30 mouse cellular contexts compared by ENCODE assay signal in genomic region chr7:101478099-101478498, GRCm38 (mm10). TPM values are rescaled to one million over a fixed set of nuclear protein-coding genes. Genes with fewer than 3 reads are reported as not detected.
A peak's percentile ranks its signal among the peaks of the same experiment; 100 is the strongest.
DNase-seq lines count a peak whose midpoint lies in the region; ATAC-seq and TF ChIP-seq lines count a peak whose summit lies in the region.
"Had no signal": no experiment of that assay in that cellular context is flagged by ENCODE, and none has a peak within 500 bp of the region (broad histone marks: within the 10 kb centered on the region; RNA-seq: fewer than 3 reads in every experiment).

No protein-coding gene starts in this region.

- TF ChIP-seq POLR2A in cerebellum, adult 2 months (IDR thresholded peaks at IDR 0.05; ENCODE audit: borderline replicate concordance, insufficient read depth, low read length) = no peak

- DNase-seq in neural tube, embryonic 10.5 days (ENCODE audit: extremely low spot score, low spot score) = no peak
- DNase-seq in T-cell, adult 2 months (ENCODE audit: low spot score) = peak; percentile 48
- no peak for DNase-seq in gastrocnemius, postnatal 4 days (ENCODE audit: low spot score in 2 of 2)
- no peak for DNase-seq in cerebellum, adult 2 months
- DNase-seq: adrenal gland, adult 8-10 months; B cell, adult 2 months; cerebellum, adult 9-10 months; cerebellum, postnatal 36 days; heart, postnatal 4 days; kidney, adult 9 months; kidney, postnatal 14 days; layer of hippocampus, adult 9-11 months; liver; lung, adult 2 months; lung, postnatal 10 days; midbrain, embryonic 14.5 days; retina, postnatal 1 day; right cerebral cortex, postnatal 14 days had no signal

- H3K9me3 ChIP-seq in neural tube, embryonic 14.5 days (ENCODE audit: control insufficient read depth, low read length) = no peaks in the 10 kb centered on the region
- H3K9me3 ChIP-seq in intestine, postnatal 0 days (ENCODE audit: control insufficient read depth) = no peaks in the 10 kb centered on the region
- H3K9me3 ChIP-seq: forebrain, embryonic 15.5 days; heart, embryonic 10.5 days; hindbrain, embryonic 15.5 days; intestine, embryonic 15.5 days; neural tube, embryonic 13.5 days; stomach, embryonic 15.5 days had no signal

- no peak overlapping the region for H3K4me2 ChIP-seq in neural tube, embryonic 14.5 days (ENCODE audit: low read depth, low read length)
- H3K4me2 ChIP-seq in intestine, postnatal 0 days (replicated peaks; ENCODE audit: low read depth) = no peak overlapping the region
- H3K4me2 ChIP-seq: forebrain, embryonic 15.5 days; hindbrain, embryonic 15.5 days; intestine, embryonic 15.5 days; neural tube, embryonic 13.5 days; stomach, embryonic 15.5 days had no signal

- H3K36me3 ChIP-seq in neural tube, embryonic 14.5 days (ENCODE audit: control insufficient read depth, insufficient read depth, low read length) = no peaks in the 10 kb centered on the region
- H3K36me3 ChIP-seq in intestine, postnatal 0 days (ENCODE audit: control insufficient read depth, insufficient read depth) = no peaks in the 10 kb centered on the region
- H3K36me3 ChIP-seq: forebrain, embryonic 15.5 days; heart, embryonic 10.5 days; hindbrain, embryonic 15.5 days; intestine, embryonic 15.5 days; neural tube, embryonic 13.5 days; stomach, embryonic 15.5 days had no signal

- 0 out of 2 replicates have a peak, but pooled peaks cover 5% of the 10 kb centered on the region for H3K4me1 ChIP-seq in neural tube, embryonic 14.5 days (ENCODE audit: control insufficient read depth, insufficient read depth, low read length)
- H3K4me1 ChIP-seq in intestine, postnatal 0 days (replicated peaks; ENCODE audit: control insufficient read depth, insufficient read depth, low read length) = no peaks in the 10 kb centered on the region
- peaks cover 24% of the 10 kb centered on the region for H3K4me1 ChIP-seq in cerebellum, adult 2 months (ENCODE audit: control insufficient read depth, insufficient read depth, low read length)
- H3K4me1 ChIP-seq: stomach, embryonic 15.5 days had no signal

- no peak overlapping the region for H3K27ac ChIP-seq in neural tube, embryonic 14.5 days (ENCODE audit: low read depth, low read length)
- no peak overlapping the region for H3K27ac ChIP-seq in intestine, postnatal 0 days (ENCODE audit: low read depth, low read length)
- no peak overlapping the region for H3K27ac ChIP-seq in cerebellum, adult 2 months (ENCODE audit: insufficient read depth, low read length)
- H3K27ac ChIP-seq: forebrain, embryonic 15.5 days; heart, embryonic 10.5 days; hindbrain, embryonic 15.5 days; intestine, embryonic 15.5 days; liver, embryonic 14.5 days; macrophage; neural tube, embryonic 13.5 days; stomach, embryonic 15.5 days had no signal

- H3K9ac ChIP-seq in neural tube, embryonic 14.5 days (replicated peaks; ENCODE audit: low read depth, low read length) = no peak overlapping the region
- H3K9ac ChIP-seq in intestine, postnatal 0 days (ENCODE audit: low read depth, low read length) = no peak overlapping the region
- H3K9ac ChIP-seq: forebrain, embryonic 15.5 days; hindbrain, embryonic 15.5 days; intestine, embryonic 15.5 days; liver, embryonic 14.5 days; neural tube, embryonic 13.5 days; stomach, embryonic 15.5 days had no signal

- ATAC-seq in neural tube, embryonic 14.5 days (ENCODE audit: low read depth) = peak; percentile 18; the same call in 1 of the 2 replicates
- ATAC-seq in inflammation-experienced regulatory T-cells, adult 6 months = peak; percentile 78
- ATAC-seq in intestine, postnatal 0 days = no peak
- ATAC-seq: forebrain, embryonic 15.5 days; intestine, embryonic 15.5 days; Patski had no signal

- 52% methylated on average over 5 of the region's 5 CpGs for WGBS in neural tube, embryonic 14.5 days
- WGBS in intestine, postnatal 0 days = 66% methylated on average over 5 of the region's 5 CpGs
- 91% methylated on average over 5 of the region's 5 CpGs for WGBS in cerebellum, adult 2 months

- H3K27me3 ChIP-seq in neural tube, embryonic 14.5 days (ENCODE audit: control insufficient read depth, insufficient read depth, low read length) = no peaks in the 10 kb centered on the region
- H3K27me3 ChIP-seq in intestine, postnatal 0 days (replicated peaks; ENCODE audit: control insufficient read depth, insufficient read depth, low read length) = no peaks in the 10 kb centered on the region
- no peaks in the 10 kb centered on the region for H3K27me3 ChIP-seq in cerebellum, adult 2 months (ENCODE audit: control insufficient read depth, insufficient read depth, low read length)
- H3K27me3 ChIP-seq: forebrain, embryonic 15.5 days; hindbrain, embryonic 15.5 days; intestine, embryonic 15.5 days; neural tube, embryonic 13.5 days; Patski; stomach, embryonic 15.5 days had no signal

- no peak for TF ChIP-seq CTCF in intestine, postnatal 0 days (IDR thresholded peaks at IDR 0.05; ENCODE audit: low read depth)
- TF ChIP-seq CTCF in cerebellum, adult 2 months (IDR thresholded peaks at IDR 0.05; ENCODE audit: borderline replicate concordance, insufficient read depth, low read depth, low read length) = no peak

- no peak overlapping the region for H3K4me3 ChIP-seq in neural tube, embryonic 14.5 days (ENCODE audit: low read depth, low read length)
- no peak overlapping the region for H3K4me3 ChIP-seq in intestine, postnatal 0 days (ENCODE audit: low read depth, low read length)
- H3K4me3 ChIP-seq in cerebellum, adult 2 months (replicated peaks; ENCODE audit: insufficient read depth, low read depth, low read length) = no peak overlapping the region
- H3K4me3 ChIP-seq: forebrain, embryonic 15.5 days; heart, embryonic 10.5 days; hindbrain, embryonic 15.5 days; intestine, embryonic 15.5 days; neural tube, embryonic 13.5 days; stomach, embryonic 15.5 days had no signal

RNA-seq across cellular contexts. Expression of gene Pde2a, which starts 56.6 kb away (rescaled TPM):
- polyA plus RNA-seq in neural tube, embryonic 14.5 days (2014; fragmentation: Nextera tagmentation; extraction: Ambion mirVana) = 13.5 and 24.5 TPM in 2 replicates
- 10 to 100 TPM in 2 of 3 experiments, 1 to 10 TPM in 1; 6.1 to 36.2 (median 19.9) TPM for polyA plus RNA-seq in inflammation-experienced regulatory T-cells, adult 6 months (2017; shearing (Covaris generic))
- total RNA-seq in gastrocnemius, postnatal 4 days (2021) = 10 to 100 TPM; 60.7 to 61.2 TPM
- polyA plus RNA-seq in intestine, postnatal 0 days (2015; fragmentation: Nextera tagmentation; extraction: Ambion mirVana) = 11.1 and 11.2 TPM in 2 replicates
- 26.6 and 29.6 TPM in 2 replicates for polyA plus RNA-seq in cerebellum, adult 2 months (2012; rRNA removed)
